Mouse (Mus musculus) right cerebral cortex, adult 18-20 months (tissue): ENCODE results near the gene Hsd3b7.
"Not testable (repeated sequence)": the region's sequence is repeated elsewhere in the genome, so short reads cannot be mapped to it uniquely, and the experiment has no call there.

Experiments
- DNase-seq: peaks from one replicate; pipeline ENCODE4 v3.0.0; 2022; ENCODE audit warnings: mixed read lengths

Hsd3b7 gene

DNA sequence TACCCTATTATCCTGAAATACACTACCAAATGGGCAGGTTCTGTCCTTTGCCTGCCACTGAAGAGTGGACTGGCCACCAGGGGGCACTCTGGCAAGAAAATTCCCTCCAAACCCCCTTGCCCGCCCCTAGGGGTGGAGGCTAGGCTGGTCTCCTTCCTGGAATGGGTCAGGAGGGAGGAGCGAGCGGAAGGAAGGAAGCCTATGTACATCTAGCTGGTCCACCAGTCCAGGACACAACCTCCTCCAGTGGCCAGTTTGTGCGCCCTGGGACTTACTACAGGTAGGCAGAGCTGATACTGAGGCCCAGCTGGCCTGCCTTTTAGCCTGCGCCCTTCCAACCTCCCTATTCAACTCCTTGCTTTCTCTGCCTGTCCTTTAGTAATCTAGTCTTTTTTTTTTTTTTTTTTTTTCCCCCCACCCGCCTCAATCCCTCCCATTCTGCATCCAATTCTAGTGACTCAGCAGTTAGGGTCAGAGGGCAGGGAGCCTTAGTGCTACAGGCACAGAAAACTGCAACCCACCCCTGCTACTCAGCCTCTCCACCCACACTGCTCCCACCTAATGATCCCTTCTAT, at the start of gene Hsd3b7:
TSS of gene Hsd3b7 (plus strand) at position 170 of the 575 bp plus-strand sequence.
- peak; percentile 87 for DNase-seq

DNA sequence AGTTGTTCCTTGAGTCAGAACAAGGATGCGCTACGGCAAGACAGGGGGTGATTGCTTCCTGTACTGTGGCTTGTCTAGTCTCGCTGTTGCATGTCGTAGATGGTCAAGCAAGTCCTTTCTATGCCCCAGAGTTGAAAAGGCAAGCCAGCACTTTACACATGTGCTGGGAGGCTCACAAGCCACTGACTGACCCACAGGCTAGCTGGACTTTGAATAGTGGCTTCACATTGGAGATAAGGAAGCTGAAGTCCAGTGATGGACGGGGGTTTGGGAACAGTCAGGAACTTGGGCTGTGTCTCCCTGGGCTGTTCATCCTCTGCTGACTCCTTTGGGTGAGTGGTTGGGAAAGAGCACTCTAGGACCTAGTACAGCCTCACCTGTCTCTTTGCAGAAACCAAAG, 48.8 kb upstream of the Hsd3b7 start:
- DNase-seq: no peak

DNA sequence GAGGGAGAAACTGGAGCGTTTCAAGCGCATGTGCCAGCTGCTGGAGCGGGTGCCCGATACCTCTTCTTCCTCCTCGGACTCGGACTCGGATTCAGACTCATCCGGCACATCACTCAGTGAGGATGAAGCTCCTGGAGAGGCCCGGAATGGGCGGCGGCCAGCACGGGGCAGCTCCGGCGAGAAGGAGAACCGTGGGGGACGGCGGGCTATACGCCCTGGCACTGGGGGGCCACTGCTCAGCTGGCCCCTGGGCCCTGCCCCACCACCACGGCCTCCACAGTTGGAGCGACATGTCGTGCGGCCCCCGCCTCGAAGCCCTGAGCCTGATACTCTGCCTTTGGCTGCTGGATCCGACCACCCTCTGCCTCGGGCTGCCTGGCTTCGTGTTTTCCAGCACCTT, 48.3 kb upstream of the Hsd3b7 start:
- DNase-seq: no peak

DNA sequence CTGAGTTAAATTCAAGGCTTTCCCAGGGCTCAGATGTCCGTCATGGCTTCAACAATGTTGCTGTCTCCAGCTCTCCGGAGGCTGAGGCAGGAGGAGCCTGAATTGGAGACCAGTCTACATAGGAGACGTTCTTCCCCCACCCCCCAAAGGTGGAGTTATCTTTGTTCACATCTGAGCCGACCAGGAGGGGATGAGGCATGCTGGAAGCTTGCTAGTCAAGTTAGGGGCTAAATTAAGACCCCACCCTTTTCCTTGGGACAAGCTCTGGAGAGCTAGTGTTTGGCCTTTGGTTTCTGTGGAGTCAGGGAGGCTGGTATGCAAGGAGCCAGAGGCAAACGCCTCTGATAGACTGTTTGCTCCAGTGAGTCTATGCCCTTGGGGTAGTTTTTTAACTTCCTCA, 47.2 kb upstream of the Hsd3b7 start:
- no peak for DNase-seq

DNA sequence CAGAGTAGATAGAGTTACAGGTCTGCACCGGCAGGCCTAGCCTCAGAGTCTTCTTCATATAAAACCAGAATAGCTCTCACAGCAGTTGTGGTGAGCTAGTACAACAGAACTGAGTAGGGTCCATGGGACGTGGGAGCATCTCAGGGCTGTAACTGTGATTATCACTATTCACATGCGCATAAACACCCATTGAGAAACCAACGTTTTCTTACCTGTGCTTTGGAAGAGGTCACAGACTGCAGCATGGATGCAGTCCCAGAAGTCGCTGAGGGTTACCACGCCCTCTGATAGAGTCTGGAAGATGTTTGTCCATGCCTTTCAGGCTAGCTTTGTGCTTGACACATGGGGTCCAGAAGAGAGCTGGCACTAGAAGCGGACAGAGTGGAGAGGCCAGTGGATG, 46.7 kb upstream of the Hsd3b7 start:
- DNase-seq: no peak

DNA sequence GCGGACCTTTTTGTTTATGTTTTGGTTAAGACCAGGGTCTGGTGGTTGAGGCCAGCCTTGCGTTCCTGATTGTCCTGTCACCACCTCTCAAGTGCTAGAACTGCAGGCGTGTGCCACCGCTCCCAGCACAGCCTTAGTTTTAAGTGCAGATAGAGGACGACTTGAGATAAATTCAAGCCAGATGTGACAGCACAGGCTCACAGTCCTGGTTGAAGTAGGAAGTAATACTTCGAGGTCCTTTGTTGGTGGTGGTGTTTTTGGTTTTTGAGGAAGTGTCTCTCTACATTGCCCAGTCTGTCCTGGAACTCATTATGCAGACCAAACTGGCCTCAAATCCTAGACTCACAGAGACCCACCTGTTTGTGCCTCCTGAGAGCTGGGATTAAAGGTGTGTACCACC, 40.7 kb upstream of the Hsd3b7 start:
- no peak for DNase-seq

DNA sequence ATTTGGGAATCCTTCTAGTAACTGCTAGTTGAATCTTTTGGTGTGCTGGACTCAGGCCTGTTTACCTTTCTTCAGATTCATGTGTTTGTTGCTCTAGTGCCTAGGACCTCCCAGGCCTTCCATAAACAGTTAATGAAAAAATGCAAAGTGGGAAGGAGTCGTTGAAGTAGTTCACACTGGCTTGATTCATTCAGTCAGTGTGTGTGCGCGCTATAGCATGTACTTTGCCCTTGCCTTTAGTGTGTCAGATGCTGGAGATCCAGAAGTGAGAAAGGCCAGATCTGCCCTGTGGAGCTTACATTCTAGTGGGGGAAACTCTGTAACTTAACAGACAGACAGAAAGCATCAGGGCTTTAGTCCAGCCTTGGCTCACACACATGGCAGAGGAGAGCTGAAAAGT, 39.9 kb upstream of the Hsd3b7 start:
- DNase-seq: no peak

DNA sequence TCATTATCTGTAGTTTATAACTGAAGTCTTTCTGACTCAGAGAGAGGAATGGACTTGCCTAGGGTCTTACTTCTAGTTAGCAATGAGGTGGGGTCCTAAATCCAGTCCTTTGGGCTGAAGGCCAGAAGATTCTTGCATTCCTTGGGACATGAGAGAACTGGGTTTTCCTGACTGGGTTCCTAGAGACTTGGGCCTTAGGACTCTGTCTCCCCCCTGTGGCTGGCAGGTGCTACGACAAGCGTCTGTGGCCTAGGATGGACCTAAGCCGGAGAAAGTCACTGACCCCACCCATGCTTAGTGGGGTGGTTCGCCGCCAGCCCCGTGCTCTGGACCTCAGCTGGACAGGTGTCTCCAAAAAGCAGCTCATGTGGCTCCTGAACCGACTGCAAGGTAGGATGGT, 39.4 kb upstream of the Hsd3b7 start:
- DNase-seq: peak; percentile 60

DNA sequence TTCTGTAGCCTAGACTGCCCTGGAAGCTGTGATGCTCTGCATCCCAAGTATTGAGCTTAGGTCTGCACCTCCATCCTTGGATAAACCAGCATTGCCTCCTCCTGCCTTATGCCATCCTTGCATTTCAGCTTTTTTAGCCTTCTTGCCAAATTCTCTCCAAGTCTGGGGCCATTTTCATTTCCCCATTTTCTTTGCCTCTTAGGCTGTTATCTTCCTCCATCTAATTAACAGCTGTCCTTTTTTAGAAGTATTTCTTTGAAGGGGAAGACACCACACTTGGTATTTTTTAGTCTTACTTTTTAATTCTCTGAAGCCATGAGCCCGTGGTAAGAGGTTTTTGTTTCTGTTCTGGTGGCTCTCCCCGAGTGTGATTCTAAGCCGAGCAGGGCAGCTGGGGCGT, 36.8 kb upstream of the Hsd3b7 start:
- no peak for DNase-seq

DNA sequence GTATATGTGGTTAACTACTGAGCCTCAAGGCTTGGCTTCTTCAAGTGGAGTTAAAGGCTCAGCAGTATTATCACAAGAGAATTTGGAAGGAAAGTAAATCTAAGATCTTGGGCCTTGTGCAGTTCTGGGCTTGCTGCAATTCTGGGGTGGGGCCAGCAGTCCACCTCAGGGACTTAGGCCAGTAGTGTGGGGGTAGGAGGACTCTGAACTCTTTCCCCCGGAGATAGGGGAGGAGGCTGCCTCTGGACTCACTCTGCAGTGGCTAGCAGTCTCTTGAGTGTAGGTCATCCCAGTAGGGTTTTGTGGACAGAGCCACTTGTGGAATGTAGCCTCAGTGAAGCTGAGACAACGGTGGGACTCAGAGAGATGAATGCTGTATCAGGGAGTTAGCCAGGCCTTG, 34.6 kb upstream of the Hsd3b7 start:
- DNase-seq: no peak

DNA sequence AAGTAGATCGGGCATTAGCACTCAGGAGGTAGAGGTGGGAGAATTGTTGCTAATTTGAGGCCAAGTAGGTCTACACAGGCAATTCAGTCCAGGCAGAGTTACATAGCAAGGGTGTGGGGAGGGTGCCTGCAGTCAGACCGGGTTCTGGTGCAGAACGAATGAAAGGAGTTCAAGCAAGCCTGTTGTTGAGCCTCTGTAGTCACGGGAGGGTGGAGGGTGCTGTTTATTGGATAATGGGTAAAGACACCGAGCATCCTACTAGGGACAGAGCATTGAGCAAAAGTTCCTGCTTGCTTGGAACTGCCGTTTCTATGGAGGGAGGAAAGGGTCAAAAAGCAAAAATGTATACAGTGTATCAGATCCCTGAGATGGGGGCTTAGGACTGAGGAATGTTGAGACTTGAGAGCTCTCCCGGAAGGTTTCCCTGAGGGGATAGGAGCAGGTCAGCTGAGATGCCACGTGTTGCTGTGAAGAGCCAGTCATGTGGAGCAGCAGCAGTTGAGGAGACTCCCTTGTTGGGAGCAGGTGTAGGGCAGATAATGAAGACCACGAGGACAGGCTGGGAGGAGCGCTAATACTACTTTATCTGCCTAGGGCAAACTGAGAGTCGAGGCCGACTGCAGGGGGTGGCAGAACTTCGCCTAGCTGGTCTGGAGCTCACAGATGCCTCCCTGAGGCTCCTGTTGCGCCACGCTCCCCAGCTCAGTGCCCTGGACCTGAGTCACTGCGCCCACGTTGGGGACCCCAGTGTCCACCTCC, 33.4 kb upstream of the Hsd3b7 start:
- DNase-seq: no peak

DNA sequence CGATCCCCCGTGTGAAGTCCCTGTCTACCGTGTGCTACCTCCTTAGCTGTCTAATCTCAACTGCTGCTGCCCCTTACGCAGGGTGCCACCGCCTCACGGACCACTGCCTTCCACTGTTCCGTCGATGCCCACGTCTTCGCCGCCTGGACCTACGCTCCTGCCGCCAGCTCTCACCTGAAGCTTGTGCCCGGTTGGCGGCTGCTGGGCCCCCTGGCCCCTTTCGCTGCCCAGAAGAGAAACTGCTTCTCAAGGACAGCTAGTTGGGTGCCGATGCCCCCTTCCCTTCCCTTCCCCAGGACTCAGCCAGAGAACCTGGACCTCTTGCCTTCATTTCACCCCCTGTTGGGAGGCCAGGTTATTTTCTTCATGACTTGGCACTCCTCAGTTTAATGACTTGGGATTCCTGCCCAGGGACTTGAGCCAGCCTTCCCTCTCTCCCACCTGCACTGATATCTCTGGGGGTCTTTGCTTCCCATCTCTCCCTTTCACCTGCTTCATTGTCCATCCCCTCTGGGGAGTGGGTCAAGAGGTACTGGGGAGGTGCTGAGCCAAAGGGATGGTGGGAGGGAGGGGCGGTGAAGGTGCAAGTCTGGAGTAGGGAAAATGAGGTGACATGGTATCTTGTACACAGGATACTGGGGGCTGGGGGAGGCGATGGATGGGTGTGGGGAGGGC, 32.6 kb upstream of the Hsd3b7 start:
- DNase-seq: no peak

DNA sequence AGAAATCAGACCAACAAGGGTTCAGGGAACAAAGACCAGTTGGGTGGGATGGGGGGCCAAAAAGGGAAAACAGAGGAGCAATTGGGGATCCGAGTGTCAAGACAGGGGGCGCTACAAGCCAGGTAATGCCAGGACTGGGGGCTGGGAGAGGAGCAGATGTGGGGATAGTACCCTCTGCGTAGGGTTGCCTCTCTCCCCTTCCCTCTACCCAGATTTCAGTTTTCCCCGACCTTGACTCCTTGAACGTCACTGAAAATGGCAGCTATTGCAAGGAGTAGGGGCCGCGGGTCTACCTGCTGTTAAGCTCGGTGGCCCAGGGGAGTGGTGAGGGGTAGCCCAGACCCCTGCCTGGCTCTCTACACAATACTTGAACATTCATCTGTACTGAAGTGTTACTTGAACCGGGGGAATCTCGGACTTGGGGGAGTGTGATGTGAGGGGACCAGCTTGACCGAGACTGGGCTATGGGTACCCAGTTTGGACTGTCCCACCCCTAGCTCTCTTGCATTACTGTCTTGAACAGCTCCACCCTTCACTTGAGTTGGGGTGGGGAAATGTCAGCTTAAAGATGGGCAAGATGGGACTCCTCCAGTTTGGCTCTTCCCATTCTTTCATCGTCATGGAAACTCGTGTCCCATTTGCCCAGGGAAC, 31.9 kb upstream of the Hsd3b7 start:
- no peak for DNase-seq

DNA sequence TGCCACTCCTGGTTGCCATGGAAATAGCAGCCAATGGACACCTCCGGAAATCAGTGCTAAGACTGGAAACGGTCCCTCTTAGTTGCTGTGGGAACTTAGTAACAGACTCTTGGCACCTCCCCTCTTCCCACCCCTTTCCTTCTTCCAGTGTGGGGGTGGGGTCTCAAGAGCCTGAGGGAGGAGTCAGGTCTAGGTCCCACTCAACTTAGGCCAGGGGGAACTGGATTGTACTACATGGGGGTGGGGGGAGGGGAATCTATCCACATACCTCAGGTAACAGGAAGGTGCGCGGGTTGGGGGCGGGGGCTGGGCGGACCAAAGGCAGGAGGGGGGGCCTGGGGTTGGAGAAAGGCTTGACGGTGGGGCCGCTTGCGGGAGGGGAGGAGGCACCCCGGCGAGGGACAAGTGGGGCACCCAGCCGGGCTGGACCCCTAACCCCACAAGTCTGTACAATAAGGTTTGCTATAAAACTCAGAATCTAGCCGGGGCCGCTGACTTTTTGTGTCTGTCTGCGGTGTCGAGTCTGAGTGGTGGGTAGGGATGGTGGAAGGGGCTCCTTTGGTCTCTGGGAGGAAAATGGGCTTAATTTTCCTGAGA, 31.3 kb upstream of the Hsd3b7 start:
- peak; percentile 98 for DNase-seq

DNA sequence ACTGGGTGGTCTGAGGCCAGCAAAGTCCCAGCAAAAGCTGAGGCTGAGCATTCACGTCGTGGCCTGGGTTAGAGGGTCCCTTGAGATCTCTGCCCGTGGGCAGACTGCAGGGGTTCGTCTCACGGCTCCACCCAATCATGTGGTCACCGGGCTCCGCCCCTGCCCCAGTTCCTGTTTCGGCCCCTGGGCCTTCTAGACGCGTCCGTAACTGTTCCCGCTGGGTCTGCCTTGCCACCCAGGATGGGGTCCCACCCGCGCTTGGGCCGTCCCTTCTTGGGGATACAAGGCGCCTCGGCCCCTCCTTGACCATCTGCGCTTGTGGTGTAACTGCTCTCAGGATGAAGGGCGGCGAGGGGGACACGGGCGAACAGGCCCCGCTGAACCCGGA, 30.8 kb upstream of the Hsd3b7 start, which contains the start of gene Orai3:
TSS of gene Orai3 (plus strand) at position 165 of the 388 bp plus-strand sequence.
- peak; percentile 82 for DNase-seq

DNA sequence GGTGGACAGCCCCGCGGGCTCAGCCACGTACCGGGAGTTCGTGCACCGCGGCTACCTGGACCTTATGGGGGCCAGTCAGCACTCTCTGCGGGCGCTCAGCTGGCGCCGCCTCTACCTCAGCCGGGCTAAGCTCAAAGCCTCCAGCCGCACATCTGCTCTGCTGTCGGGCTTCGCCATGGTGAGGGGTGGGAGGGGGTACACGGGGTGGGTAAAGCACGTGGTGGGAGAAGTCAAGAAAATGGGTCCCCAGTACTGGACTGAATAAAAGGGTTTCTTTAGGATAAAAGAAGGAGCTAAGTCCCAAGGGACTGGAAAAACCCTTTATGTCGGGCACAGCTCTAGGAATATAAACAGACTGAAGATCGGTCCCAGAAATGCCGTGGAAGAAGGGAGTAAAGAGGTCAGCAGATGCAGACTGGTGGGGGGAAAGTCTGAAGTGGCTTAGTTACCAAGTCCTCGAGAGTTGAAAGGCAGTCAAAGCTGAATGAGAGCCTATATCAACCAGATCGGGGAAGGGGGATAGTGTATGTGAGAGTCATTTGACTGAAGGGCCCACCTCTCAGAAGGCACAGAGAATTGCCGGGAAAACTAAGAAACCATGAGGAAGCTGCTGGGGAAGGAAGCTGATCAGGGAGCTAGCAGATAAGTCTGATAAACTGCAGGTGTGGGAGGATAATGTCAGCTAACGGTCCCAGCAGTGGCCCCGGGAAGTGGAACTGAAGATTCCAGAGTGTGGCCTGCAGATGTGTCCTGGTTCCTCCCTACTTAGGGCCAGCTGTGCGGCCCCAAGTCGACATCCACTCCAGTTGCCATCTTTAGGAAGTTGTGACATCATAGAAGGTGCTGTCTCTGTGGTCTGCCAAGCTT, 30.1 kb upstream of the Hsd3b7 start:
- no peak for DNase-seq

DNA sequence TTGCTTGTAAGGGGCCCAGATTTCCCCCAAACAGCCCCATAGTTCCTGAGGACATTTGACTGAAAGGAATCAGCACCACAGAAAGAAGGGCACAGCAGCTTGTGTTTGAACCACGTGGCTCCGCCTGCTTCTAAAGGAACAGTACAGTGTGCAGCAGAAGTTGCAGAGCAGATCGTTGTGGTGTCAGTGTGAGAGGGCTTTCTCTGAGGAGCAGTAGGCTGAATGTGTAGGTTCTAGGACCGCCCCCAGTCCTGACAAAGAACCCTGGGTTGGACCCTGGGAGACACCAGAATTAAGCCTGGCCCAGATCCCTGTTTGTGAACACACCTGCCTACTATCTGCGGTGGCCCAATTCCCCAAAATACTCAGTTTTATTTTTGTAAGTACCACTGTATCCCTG, 29.1 kb upstream of the Hsd3b7 start:
- DNase-seq: peak; percentile 67

DNA sequence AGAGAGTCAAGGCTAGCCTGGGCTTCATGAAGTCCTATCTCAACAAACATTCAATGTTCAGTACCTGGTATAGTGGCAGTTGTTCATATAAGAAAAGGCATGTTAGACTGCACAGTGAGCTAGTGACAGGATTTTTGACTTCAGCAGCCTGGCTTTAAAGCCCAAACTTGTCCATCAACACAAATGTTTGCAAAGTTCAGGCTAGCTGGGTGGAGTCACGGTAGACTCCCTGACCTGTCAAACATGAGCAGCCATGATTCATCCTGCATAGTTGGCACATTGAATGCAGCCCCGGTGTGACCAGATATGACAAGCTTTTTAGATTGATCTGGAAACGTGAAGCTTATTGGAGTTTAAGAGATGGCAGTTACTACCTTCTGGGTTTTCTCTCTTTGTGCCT, 28.3 kb upstream of the Hsd3b7 start:
- DNase-seq: no peak

DNA sequence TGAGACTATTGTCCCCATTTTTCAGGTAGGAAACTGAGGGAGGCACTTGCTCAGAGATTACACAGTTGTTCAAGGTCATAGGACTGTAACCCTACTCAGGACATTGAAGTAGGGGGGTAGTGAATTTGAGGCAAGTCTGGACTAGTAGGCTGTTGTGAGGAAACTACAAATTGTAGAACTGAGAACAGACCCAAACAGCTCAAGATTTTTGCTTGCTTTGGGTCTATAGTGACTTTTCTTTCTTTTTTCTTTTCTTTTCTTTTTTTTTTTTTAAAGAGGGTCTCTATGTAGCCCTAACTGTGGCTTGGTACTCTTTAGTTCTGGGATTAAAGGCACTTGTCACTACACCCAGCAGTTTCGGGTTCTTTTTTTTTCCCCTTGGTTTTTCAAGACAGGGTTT, 27.8 kb upstream of the Hsd3b7 start:
- DNase-seq: no peak

DNA sequence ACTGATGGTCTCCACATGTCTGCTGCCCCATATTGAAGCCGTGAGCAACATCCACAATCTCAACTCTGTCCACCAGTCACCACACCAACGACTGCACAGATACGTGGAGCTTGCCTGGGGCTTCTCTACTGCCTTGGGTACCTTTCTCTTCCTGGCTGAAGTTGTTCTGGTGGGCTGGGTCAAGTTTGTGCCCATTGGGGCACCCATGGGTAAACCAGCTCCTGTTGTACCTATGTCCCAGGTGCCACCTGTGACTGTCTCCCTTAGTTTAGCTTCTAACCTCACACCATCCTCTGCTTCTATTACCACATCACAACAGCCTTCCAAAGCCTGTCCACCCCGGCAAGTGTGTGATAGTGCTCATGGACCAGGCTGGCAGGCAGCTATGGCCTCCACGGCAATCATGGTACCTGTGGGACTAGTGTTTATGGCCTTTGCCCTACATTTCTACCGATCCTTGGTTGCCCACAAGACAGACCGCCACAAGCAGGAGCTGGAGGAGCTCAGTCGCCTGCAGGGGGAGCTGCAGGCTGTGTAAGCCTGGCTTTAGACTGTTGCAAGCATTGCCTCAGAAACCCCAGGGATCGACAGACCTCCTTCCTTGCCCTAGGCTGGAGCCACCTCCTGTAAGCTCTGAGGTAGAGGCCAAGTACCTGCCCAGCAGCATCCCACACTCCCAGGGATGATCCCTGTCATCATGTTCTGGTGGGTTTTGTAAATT, 26.6 kb upstream of the Hsd3b7 start:
- DNase-seq: peak; percentile 58

DNA sequence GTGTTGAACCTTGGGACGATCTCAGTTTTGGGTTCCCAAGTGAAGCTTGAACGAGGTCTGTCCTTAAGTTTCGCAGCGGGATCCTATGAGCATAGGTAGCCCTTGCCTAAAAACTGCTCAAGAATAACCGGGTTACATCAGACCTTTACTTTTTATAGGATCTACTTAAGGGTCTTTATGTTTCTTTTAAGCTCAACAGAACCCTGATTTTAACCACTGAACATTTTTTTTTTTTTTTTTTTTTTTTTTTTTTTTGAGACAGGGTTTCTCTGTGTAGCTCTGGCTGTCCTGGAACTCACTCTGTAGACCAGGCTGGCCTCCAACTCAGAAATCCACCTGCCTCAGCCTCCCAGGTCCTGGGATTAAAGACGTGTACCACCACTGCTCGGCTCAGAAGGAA, 24.6 kb upstream of the Hsd3b7 start:
- not testable (repeated sequence) for DNase-seq

DNA sequence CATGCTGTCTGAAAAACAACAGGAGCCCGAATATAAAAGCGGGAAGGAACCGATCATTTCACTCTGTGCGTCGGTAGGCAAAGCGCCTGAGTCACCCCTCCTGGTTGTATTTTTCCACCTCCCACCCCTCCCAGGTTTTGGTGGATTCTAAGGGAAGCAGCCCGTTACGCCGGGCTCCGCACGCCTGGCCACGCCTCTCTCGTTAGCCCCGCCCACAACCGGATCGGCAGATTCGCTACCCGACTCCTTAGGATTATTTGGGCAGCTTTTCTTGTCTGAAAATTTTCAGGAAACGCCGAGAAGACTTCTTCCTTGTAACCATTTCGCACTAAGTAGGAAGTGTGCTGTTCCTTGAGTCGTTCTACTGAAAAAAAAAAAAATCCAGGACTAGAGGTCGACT, 24.0 kb upstream of the Hsd3b7 start, which contains the start of gene Setd1a:
TSS of gene Setd1a (plus strand) at position 245 of the 400 bp plus-strand sequence.
- DNase-seq: peak; percentile 90
